Mouse (Mus musculus): Measurements from ENCODE around the gene Srms. TPM values are rescaled to one million over a fixed set of nuclear protein-coding genes. Genes with fewer than 3 reads are reported as not detected.
A peak's percentile ranks its signal among the peaks of the same experiment; 100 is the strongest.

Gene Srms
- under 1 TPM; 0.35 to 0.44 TPM for total RNA-seq (2021)
- long read RNA-seq, experiment 1, partial matches to known transcripts: 0 of 1 reads
- long read RNA-seq, experiment 1, other reads (novel, unspliced or antisense): 0 of 1 reads
- long read RNA-seq, experiment 2, partial matches to known transcripts: 0 of 1 reads
- long read RNA-seq, experiment 2, other reads (novel, unspliced or antisense): 0 of 1 reads

GRCm38 (mm10) chr2:181213021-181213445 is at the start of gene Srms:
Srms (minus strand) TSS chr2:181213185.
- peak; percentile 58 to 59 for DNase-seq

DNA sequence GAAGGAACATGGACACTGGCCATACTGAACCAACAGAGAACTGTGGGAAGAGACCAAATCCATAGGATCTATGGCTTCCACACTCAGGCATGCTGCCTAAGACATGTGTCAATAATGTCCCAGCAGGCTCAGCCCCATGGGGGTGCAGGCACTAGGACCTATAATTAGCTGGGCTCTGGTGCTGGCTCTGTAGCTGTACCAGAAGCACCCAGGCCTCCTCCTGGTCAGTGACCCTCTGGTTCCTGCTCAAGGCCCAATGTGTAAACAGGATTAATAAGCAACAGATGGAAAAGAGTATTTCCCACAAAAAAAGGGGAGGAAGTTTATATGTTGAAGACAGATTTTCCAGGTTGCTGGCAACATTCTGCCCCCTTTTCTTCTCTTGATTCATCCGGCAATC is 40.3 kb upstream of the Srms start:
- no peak for DNase-seq

- no peak for DNase-seq
Measured at GRCm38 (mm10) chr2:181251841-181252240, 38.9 kb upstream of the Srms start.

GRCm38 (mm10) chr2:181249217-181249616 is 36.2 kb upstream of the Srms start:
- DNase-seq: no peak

- DNase-seq: no peak
Measured at GRCm38 (mm10) chr2:181245031-181245430, 32.0 kb upstream of the Srms start.

DNA sequence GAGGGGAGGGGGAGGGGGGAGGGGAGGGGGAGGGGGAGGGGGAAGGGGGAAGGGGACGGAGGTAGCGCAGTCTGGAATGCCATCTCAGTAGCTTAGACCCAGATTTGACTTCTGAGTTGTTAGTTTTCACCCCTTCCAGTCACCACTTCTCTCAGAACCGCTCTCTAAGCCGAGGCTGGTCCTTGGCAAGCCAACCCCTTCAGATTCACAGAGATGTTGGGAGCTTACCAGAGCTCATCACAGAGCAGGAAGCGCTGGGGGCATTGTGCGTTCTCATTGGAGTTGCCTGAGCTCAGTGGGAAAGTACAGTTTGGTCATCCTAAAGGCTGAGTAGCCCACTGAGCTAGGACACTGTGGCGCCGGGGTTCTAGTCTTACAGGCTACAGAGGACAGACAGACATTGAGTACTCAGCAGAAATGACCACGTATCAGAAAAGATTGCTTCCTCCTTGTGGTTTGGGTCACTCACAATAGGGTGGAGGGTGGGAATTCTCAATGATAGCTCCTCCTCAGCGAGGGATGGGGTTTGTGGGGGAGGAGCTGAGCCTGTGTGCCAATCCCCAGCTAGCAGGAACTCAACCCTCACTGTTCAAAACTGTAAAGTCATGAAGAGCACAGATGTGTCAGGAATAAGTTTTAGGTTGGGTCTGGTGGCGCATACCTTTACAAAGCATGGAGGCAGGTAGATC is 30.9 kb upstream of the Srms start:
- DNase-seq: peak; percentile 48 to 71

GRCm38 (mm10) chr2:181242314-181242665 is 29.3 kb upstream of the Srms start:
- no peak for DNase-seq

DNA sequence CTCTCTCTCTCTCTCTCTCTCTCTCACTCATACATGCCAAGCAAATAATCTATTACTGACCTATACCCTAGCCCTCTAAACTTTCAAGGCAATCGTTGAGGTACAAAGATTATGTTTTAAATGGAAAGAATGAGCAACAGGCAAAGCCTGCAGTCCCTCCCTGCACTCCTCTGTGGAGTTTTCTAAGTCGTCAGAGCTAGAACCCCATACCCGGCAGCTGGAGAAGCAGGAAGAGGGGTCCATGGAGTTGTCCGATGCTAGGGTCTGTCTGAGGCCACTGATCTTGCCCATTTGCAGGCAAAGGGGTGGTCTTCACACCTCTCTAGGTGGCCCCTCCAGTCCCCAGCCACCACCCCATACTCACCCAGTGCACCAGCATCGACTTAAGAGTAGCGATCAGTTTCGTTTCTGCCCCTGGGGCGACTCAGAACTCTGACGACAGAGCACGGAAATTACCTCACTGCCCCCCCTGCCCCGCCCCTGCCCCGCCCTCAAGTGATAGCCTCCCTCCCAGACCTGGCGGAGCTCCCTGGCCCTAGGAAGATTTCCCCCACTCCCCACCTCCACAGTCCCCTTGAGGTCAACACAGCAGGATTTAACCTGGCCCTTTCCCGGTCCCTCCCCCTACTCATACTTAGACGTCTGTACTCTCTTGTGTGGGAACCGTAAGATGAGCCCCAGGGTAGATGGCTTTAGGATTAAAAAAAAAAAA is 28.8 kb upstream of the Srms start, which contains the start of gene Helz2:
Helz2 (minus strand) TSS at position 426 of the 712 bp plus-strand sequence.
- DNase-seq: peak; percentile 74 to 75

- no peak for DNase-seq
Measured at GRCm38 (mm10) chr2:181240806-181241440, 27.9 kb upstream of the Srms start.

GRCm38 (mm10) chr2:181239261-181239660 is 26.3 kb upstream of the Srms start:
- DNase-seq: no peak

GRCm38 (mm10) chr2:181238861-181239260 is 25.9 kb upstream of the Srms start:
- no peak for DNase-seq

- DNase-seq: peak; percentile 45 to 51
Measured at GRCm38 (mm10) chr2:181238091-181238610, 25.2 kb upstream of the Srms start.

GRCm38 (mm10) chr2:181237251-181238014 is 24.4 kb upstream of the Srms start:
- no peak for DNase-seq

GRCm38 (mm10) chr2:181235681-181236566 is 22.9 kb upstream of the Srms start:
- DNase-seq: no peak

- DNase-seq: no peak
Measured at GRCm38 (mm10) chr2:181234680-181235079, 21.7 kb upstream of the Srms start.

DNA sequence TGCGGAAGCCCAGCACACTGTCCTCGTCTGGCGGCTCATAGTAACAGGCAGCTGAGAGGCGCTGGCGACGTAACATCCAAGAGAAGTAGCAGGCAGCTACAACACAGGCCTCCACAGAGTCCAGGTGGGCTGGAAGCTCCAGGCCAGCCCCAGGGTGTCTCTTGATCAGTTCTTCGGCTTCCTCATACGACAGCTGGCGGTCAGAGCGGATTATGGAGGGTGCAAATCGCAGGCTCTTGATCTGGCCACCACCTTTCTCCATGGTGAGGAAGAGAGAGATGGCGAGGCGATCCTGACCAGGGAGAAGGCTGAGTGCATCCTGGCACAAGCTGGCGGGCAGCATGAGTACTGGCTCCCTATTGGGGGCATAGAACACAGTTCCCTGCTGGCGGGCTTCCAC is 20.5 kb upstream of the Srms start:
- DNase-seq: no peak

GRCm38 (mm10) chr2:181231171-181231570 is 18.2 kb upstream of the Srms start:
- no peak for DNase-seq

DNA sequence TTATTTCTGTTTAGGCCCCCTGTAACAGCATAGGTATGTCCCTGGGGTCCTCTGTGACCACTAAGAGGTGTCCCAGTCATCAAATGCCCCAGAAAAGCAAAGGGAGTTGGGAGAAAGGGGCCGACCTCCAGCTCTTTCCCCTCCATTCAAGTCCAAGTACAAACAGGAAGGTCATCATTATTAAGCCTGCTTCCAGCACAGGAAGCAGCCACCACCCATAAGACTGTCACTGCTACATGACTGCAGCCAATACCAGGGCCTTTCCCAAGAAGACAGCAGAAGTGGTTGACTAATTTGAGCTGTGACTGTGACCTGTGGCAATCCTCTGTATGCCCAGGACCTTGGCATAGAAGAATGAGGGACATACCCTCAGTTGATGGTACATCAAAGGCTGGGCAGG is 15.3 kb upstream of the Srms start:
- DNase-seq: peak in 1 of 2 experiments; percentile 54

GRCm38 (mm10) chr2:181227122-181227521 is 14.1 kb upstream of the Srms start:
- DNase-seq: no peak

- DNase-seq: no peak
Measured at GRCm38 (mm10) chr2:181224994-181225393, 12.0 kb upstream of the Srms start.

- no peak for DNase-seq
Measured at GRCm38 (mm10) chr2:181220361-181220760, 7.4 kb upstream of the Srms start.
